Mouse (Mus musculus) CH12.LX (cell line): ENCODE data around the gene Tyro3. TPM values are rescaled to one million over a fixed set of nuclear protein-coding genes. Genes with fewer than 3 reads are reported as not detected.

Experiments used
- DNase-seq: peaks from one replicate; pipeline ENCODE4 v3.0.0-alpha.2; 2013; ENCODE audit errors: extremely low read depth
- H3K27ac ChIP-seq: 2 replicates; pipeline ENCODE4 v1.5.1; 2012; ENCODE audit warnings: low read depth, mild to moderate bottlenecking, control low read depth, moderate library complexity; ENCODE audit not compliant: insufficient read depth
- H3K27me3 ChIP-seq: replicated peaks from 2 replicates; pipeline ENCODE3; 2012; ENCODE audit warnings: inconsistent platforms
- H3K36me3 ChIP-seq, 2 experiments: replicated peaks in 1 of 2; 2 replicates each; pipeline versions ENCODE3 to v1.6.1; 2012; ENCODE audit warnings: inconsistent platforms in 1 of 2, low read length in 1 of 2, mild to moderate bottlenecking in 1 of 2, mixed read lengths in 1 of 2, moderate library complexity in 1 of 2; ENCODE audit not compliant: control insufficient read depth in 1 of 2, insufficient read depth in 1 of 2
- H3K4me1 ChIP-seq, 2 experiments: 2 replicates each; pipeline ENCODE4 v1.6.1; 2012; ENCODE audit warnings: inconsistent platforms in 1 of 2, moderate library complexity in 1 of 2; ENCODE audit not compliant: insufficient read depth in 2 of 2, control insufficient read depth in 1 of 2
- H3K4me2 ChIP-seq: 2 replicates; pipeline ENCODE4 v1.6.1; 2012; ENCODE audit warnings: low read depth, mild to moderate bottlenecking, control low read depth; ENCODE audit not compliant: poor library complexity, insufficient read depth, severe bottlenecking
- H3K4me3 ChIP-seq, 3 experiments: fragments of 150-350 bp in 1 of 3; sonication (generic) in 1 of 3; replicated peaks in 1 of 3; 2 replicates each; pipeline versions ENCODE3 to v1.5.1; 2011 to 2012; ENCODE audit warnings: low read depth in 2 of 3, low read length in 2 of 3, mild to moderate bottlenecking in 2 of 3, moderate library complexity in 2 of 3, control low read depth in 1 of 3, improper control_type of control experiment in 1 of 3, inconsistent platforms in 1 of 3, mixed read lengths in 1 of 3; ENCODE audit not compliant: poor library complexity in 1 of 3
- H3K79me2 ChIP-seq: replicated peaks from 2 replicates; pipeline ENCODE4 v1.6.1; 2012; ENCODE audit warnings: mild to moderate bottlenecking, moderate library complexity; ENCODE audit not compliant: control insufficient read depth, poor library complexity, insufficient read depth, severe bottlenecking; ENCODE audit errors: extremely low read depth
- H3K9ac ChIP-seq: 2 replicates; pipeline ENCODE4 v1.6.1; 2012; ENCODE audit warnings: low read depth, mild to moderate bottlenecking, control low read depth, moderate library complexity; ENCODE audit not compliant: insufficient read depth
- H3K9me3 ChIP-seq: replicated peaks from 2 replicates; pipeline ENCODE3; 2012; ENCODE audit warnings: low read length, inconsistent platforms, mixed read lengths
- CHD1 ChIP-seq: IDR thresholded peaks from 2 replicates; pipeline ENCODE4 v1.6.1; 2012; ENCODE audit warnings: low read depth, low read length, improper control_type of control experiment, inconsistent platforms
- CHD2 ChIP-seq: IDR thresholded peaks from 2 replicates; pipeline ENCODE4 v1.6.1; 2011; ENCODE audit warnings: low read length, improper control_type of control experiment
- CTCF ChIP-seq, 2 experiments: IDR thresholded peaks in 1 of 2; conservative IDR thresholded peaks in 1 of 2; 2 replicates each; pipeline ENCODE4 v1.5.1; 2011 to 2012; ENCODE audit warnings: low read depth in 2 of 2, low read length in 2 of 2, improper control_type of control experiment in 1 of 2, inconsistent platforms in 1 of 2, mild to moderate bottlenecking in 1 of 2, moderate library complexity in 1 of 2
- E2F4 ChIP-seq: IDR thresholded peaks from 2 replicates; pipeline ENCODE4 v1.6.1; 2011; ENCODE audit warnings: low read depth, low read length, improper control_type of control experiment; ENCODE audit not compliant: insufficient replicate concordance
- EP300 ChIP-seq: IDR thresholded peaks from 2 replicates; pipeline ENCODE4 v1.6.1; 2011; ENCODE audit warnings: low read length, improper control_type of control experiment
- ETS1 ChIP-seq: conservative IDR thresholded peaks from 2 replicates; pipeline ENCODE4 v1.6.1; 2012; ENCODE audit warnings: low read depth, mild to moderate bottlenecking, inconsistent platforms, low read length, improper control_type of control experiment, moderate library complexity
- HCFC1 ChIP-seq: IDR thresholded peaks from 2 replicates; pipeline ENCODE4 v1.6.1; 2012; ENCODE audit warnings: low read depth, mild to moderate bottlenecking, inconsistent platforms, low read length, improper control_type of control experiment
- IRF4 ChIP-seq: IDR thresholded peaks from 2 replicates; pipeline ENCODE4 v1.6.1; 2014; ENCODE audit warnings: low read depth, mild to moderate bottlenecking, inconsistent platforms, low read length, improper control_type of control experiment
- JUND ChIP-seq: conservative IDR thresholded peaks from 2 replicates; pipeline ENCODE4 v1.6.1; 2011; ENCODE audit warnings: low read depth, low read length, improper control_type of control experiment
- MAFK ChIP-seq: IDR thresholded peaks from 2 replicates; pipeline ENCODE4 v1.6.1; 2011; ENCODE audit warnings: low read length, improper control_type of control experiment; ENCODE audit not compliant: insufficient replicate concordance
- MAZ ChIP-seq: IDR thresholded peaks from 2 replicates; pipeline ENCODE4 v1.6.1; 2012; ENCODE audit warnings: low read depth, mild to moderate bottlenecking, inconsistent platforms, low read length, improper control_type of control experiment, moderate library complexity
- MEF2A ChIP-seq: IDR thresholded peaks from 2 replicates; pipeline ENCODE4 v1.6.1; 2014; ENCODE audit warnings: low read depth, mild to moderate bottlenecking, inconsistent platforms, low read length, improper control_type of control experiment, borderline replicate concordance
- NELFE ChIP-seq: IDR thresholded peaks from 2 replicates; pipeline ENCODE4 v1.6.1; 2011; ENCODE audit warnings: low read depth, low read length, improper control_type of control experiment
- NRF1 ChIP-seq: IDR thresholded peaks from 2 replicates; pipeline ENCODE4 v1.6.1; 2014; ENCODE audit warnings: low read depth, mild to moderate bottlenecking, inconsistent platforms, low read length, improper control_type of control experiment, moderate library complexity
- PAX5 ChIP-seq: IDR thresholded peaks from 2 replicates; pipeline ENCODE4 v1.6.1; 2012; ENCODE audit warnings: low read length, inconsistent platforms, mixed read lengths
- POLR2A ChIP-seq: IDR thresholded peaks from 2 replicates; pipeline ENCODE4 v1.6.1; 2011; ENCODE audit warnings: low read depth, mild to moderate bottlenecking, improper control_type of control experiment, low read length
- POLR2AphosphoS2 ChIP-seq: IDR thresholded peaks from 2 replicates; pipeline ENCODE4 v1.6.1; 2011; ENCODE audit warnings: low read depth, low read length, improper control_type of control experiment
- RCOR1 ChIP-seq: conservative IDR thresholded peaks from 2 replicates; pipeline ENCODE4 v1.6.1; 2012; ENCODE audit warnings: low read depth, mild to moderate bottlenecking, inconsistent platforms, low read length, improper control_type of control experiment
- SIN3A ChIP-seq: IDR thresholded peaks from 2 replicates; pipeline ENCODE4 v1.6.1; 2012; ENCODE audit warnings: low read length, improper control_type of control experiment, inconsistent platforms
- SMC3 ChIP-seq: IDR thresholded peaks from 2 replicates; pipeline ENCODE4 v1.6.1; 2011; ENCODE audit warnings: low read depth, low read length, improper control_type of control experiment
- TBP ChIP-seq: conservative IDR thresholded peaks from 2 replicates; pipeline ENCODE4 v1.6.1; 2011; ENCODE audit warnings: low read depth, low read length, improper control_type of control experiment
- TCF12 ChIP-seq: IDR thresholded peaks from 2 replicates; pipeline ENCODE4 v1.6.1; 2014; ENCODE audit warnings: low read depth, mild to moderate bottlenecking, inconsistent platforms, low read length, improper control_type of control experiment
- UBTF ChIP-seq: IDR thresholded peaks from 2 replicates; pipeline ENCODE4 v1.6.1; 2012; ENCODE audit warnings: low read depth, mild to moderate bottlenecking, inconsistent platforms, low read length, improper control_type of control experiment, moderate library complexity
- USF1 ChIP-seq: IDR thresholded peaks from 2 replicates; pipeline ENCODE4 v1.6.1; 2014; ENCODE audit warnings: low read depth, mild to moderate bottlenecking, inconsistent platforms, low read length, improper control_type of control experiment
- USF2 ChIP-seq: conservative IDR thresholded peaks from 2 replicates; pipeline ENCODE4 v1.6.1; 2011; ENCODE audit warnings: low read depth, low read length, improper control_type of control experiment
- ZC3H11A ChIP-seq: IDR thresholded peaks from 2 replicates; pipeline ENCODE4 v1.6.1; 2012; ENCODE audit warnings: low read depth, mild to moderate bottlenecking, inconsistent platforms, low read length, improper control_type of control experiment
- ZNF384 ChIP-seq: IDR thresholded peaks from 2 replicates; pipeline ENCODE4 v1.6.1; 2012; ENCODE audit warnings: low read depth, low read length, improper control_type of control experiment, inconsistent platforms
- dilution Hi-C: fragments of 300-500 bp; cut with MboI; formaldehyde crosslinking; loops from 2 replicates; pipeline ENCODE4 v1.14.3; 2020; ENCODE audit warnings: low sequenced_read_pairs; ENCODE audit not compliant: extremely low pct_unique_long_range_greater_than_20kb, extremely low pct_ligation_motif_present
- in situ Hi-C: fragments of 300-500 bp; cut with MboI; formaldehyde crosslinking; loops from 3 replicates; pipeline ENCODE4 v1.14.3; 2019; ENCODE audit warnings: low sequenced_read_pairs, low pct_ligation_motif_present, low pct_unique_long_range_greater_than_20kb, mixed read lengths
- polyA plus RNA-seq: library from polyadenylated mRNA; unstranded; fragments of >175 nt; gene quantifications from 2 replicates; pipeline ENCODE4 v1.2.1, GENCODE M21; 2012; ENCODE audit warnings: low read depth; ENCODE audit not compliant: insufficient read length
- total RNA-seq, 2 experiments: library from RNA; depleted of rRNA; stranded (reverse); fragments of 300-350 nt in 1 of 2; fragments of >200 nt in 1 of 2; gene quantifications; 2 replicates each; pipeline ENCODE4 v1.2.3; 2012 to 2014

The Tyro3 gene
- total and polyA plus RNA-seq, 3 experiments = 20.3 to 39.7 (median 23.7) TPM

DNA sequence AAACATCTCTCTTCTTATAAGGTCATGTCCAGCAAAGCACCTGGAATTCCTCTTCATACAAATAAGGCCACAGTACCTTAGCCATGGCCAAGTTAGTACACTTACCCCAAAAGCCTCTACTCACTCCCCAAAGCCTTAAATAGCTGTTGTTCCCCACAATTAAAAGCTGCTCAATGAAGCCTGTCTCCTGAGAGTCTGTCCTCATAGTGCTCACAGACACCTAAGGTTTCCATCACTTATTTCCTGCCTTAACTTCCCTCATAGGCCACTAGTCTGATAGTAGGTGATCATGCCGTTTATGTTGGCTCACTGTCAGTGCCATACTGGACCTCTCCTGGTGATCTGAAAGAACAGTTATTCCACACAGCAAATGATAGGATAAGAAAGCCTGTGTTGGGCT, 35.3 kb upstream of the Tyro3 start:
- TF ChIP-seq HCFC1 (no peak), POLR2A (no peak), USF2 (no peak), IRF4 (no peak), SIN3A (no peak), CHD1 (no peak), PAX5 (no peak), MAFK (no peak), NELFE (no peak), EP300 (no peak), E2F4 (no peak), POLR2AphosphoS2 (no peak), SMC3 (no peak), RCOR1 (no peak), JUND (no peak), ETS1 (no peak), USF1 (no peak), CHD2 (no peak), TCF12 (no peak)
- in situ Hi-C loops (no loop called here), dilution Hi-C loops (no loop called here)
- H3K79me2 ChIP-seq = no peaks in the 10 kb centered on the region
- no peak overlapping the region for H3K4me3 ChIP-seq
- DNase-seq = no peak
- H3K4me1 ChIP-seq = peaks cover 0 to 10% of the 10 kb centered on the region in 2 experiments; a peak in 2 of 4 replicates
- H3K4me2 ChIP-seq = no peak overlapping the region
- peaks cover 3% of the 10 kb centered on the region for H3K27me3 ChIP-seq
- peaks cover 20 to 43% of the 10 kb centered on the region in 2 experiments for H3K36me3 ChIP-seq
- H3K9me3 ChIP-seq = no peaks in the 10 kb centered on the region
- H3K9ac ChIP-seq = no peak overlapping the region
- no peak overlapping the region for H3K27ac ChIP-seq

DNA sequence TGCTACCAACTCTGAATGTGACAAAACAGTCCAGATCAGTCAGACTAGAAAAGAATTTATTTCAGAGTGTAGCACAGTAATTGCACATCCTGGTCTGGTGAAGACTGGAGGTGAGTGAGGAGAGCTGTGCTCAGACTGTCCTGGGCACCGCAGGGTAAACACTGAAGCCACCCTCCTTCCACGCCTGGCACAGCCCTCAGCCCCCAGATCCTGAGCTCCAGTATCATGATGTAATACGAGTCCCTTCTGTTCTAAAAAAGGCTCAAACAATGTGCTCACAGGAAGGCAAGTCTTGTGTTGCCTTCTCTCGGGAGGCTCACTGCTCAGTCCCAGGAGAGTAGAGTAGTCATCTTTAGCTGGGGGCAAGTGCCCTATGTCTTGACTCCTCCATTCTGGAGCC, 33.6 kb upstream of the Tyro3 start:
- Histone ChIP-seq H3K27ac (no peak overlapping the region), H3K4me1 (peaks cover 0 to 10% of the 10 kb centered on the region in 2 experiments; a peak in 1 of 4 replicates), H3K27me3 (no peaks in the 10 kb centered on the region), H3K4me3 (no peak overlapping the region)
- in situ Hi-C loops = no loop called here
- TF ChIP-seq ZNF384 (no peak), TCF12 (no peak), JUND (no peak), MEF2A (no peak), NRF1 (no peak), MAZ (no peak), UBTF (no peak), POLR2AphosphoS2 (no peak), CTCF (conservative IDR thresholded peaks at IDR 0.05 in 1 of 2, IDR thresholded peaks at IDR 0.05 in 1 of 2; ENCODE audit: low read depth in 2 of 2, low read length in 2 of 2) (no peak), PAX5 (no peak), IRF4 (no peak), EP300 (no peak), NELFE (no peak), HCFC1 (no peak), ZC3H11A (no peak), TBP (no peak)
- TF ChIP-seq, all 38 proteins: peak for 0
- Histone ChIP-seq H3K9me3 (no peaks in the 10 kb centered on the region), H3K4me2 (no peak overlapping the region), H3K9ac (no peak overlapping the region), H3K79me2 (no peaks in the 10 kb centered on the region), H3K36me3 (peaks cover 29 to 55% of the 10 kb centered on the region in 2 experiments)
- dilution Hi-C loops = no loop called here
- DNase-seq = no peak
